ENCODE assay signal across 4 mouse cellular contexts in genomic region chr10:120338431-120338830, GRCm38 (mm10).
A peak's percentile ranks its signal among the peaks of the same experiment; 100 is the strongest.
DNase-seq lines count a peak whose midpoint lies in the region; ATAC-seq and TF ChIP-seq lines count a peak whose summit lies in the region.
"Not testable (repeated sequence)": the region's sequence is repeated elsewhere in the genome, so short reads cannot be mapped to it uniquely, and the experiment has no call there.

No protein-coding gene starts in this region.

- TF ChIP-seq EP300 in ES-Bruce4 (IDR thresholded peaks at IDR 0.05; ENCODE audit: insufficient read depth, low read depth, low read length) = not testable (repeated sequence)

- H3K9ac ChIP-seq in ES-Bruce4 (ENCODE audit: low read depth, poor library complexity, severe bottlenecking); embryonic facial prominence, embryonic 13.5 days; midbrain, embryonic 11.5 days (ENCODE audit: low read length): not testable (repeated sequence)

- 86% methylated on average over 1 of the region's 1 CpGs for WGBS in embryonic facial prominence, embryonic 13.5 days
- 79% methylated on average over 1 of the region's 1 CpGs for WGBS in midbrain, embryonic 11.5 days

- not testable (repeated sequence) for H3K36me3 ChIP-seq in ES-Bruce4 (ENCODE audit: control insufficient read depth, insufficient read depth, low read length, poor library complexity, severe bottlenecking); embryonic facial prominence, embryonic 13.5 days; midbrain, embryonic 11.5 days (ENCODE audit: control insufficient read depth, insufficient read depth, low read length)

- peak overlapping the region; percentile 37 for H3K27ac ChIP-seq in ES-Bruce4 (ENCODE audit: insufficient read depth, low read length)
- peak overlapping the region; percentile 22; the same call in 1 of the 2 replicates for H3K27ac ChIP-seq in embryonic facial prominence, embryonic 13.5 days
- not testable (repeated sequence) for H3K27ac ChIP-seq in midbrain, embryonic 11.5 days (ENCODE audit: low read depth, low read length)

- DNase-seq in heart, adult 11 months = peak; percentile 83
- peak; percentile 79 for DNase-seq in midbrain, embryonic 11.5 days (ENCODE audit: low spot score, missing footprints)

- H3K4me1 ChIP-seq in ES-Bruce4 (ENCODE audit: control insufficient read depth, insufficient read depth, low read length); embryonic facial prominence, embryonic 13.5 days; midbrain, embryonic 11.5 days (ENCODE audit: control insufficient read depth, insufficient read depth, low read length): not testable (repeated sequence)

- H3K4me3 ChIP-seq in ES-Bruce4 (ENCODE audit: low read depth, low read length); embryonic facial prominence, embryonic 13.5 days; midbrain, embryonic 11.5 days (ENCODE audit: low read depth, low read length): not testable (repeated sequence)

- not testable (repeated sequence) for ATAC-seq in embryonic facial prominence, embryonic 13.5 days (ENCODE audit: insufficient number of reproducible peaks, insufficient read depth, low FRiP score, low TSS enrichment, low read depth); midbrain, embryonic 11.5 days (ENCODE audit: low FRiP score)

- not testable (repeated sequence) for H3K9me3 ChIP-seq in ES-Bruce4 (replicated peaks; ENCODE audit: control insufficient read depth, insufficient read depth, low read length, poor library complexity, severe bottlenecking); embryonic facial prominence, embryonic 13.5 days; midbrain, embryonic 11.5 days (ENCODE audit: control insufficient read depth, low read length)

- not testable (repeated sequence) for H3K27me3 ChIP-seq in ES-Bruce4 (ENCODE audit: control insufficient read depth, insufficient read depth, low read length, poor library complexity, severe bottlenecking); embryonic facial prominence, embryonic 13.5 days; midbrain, embryonic 11.5 days (ENCODE audit: control insufficient read depth, insufficient read depth, low read length)

- TF ChIP-seq CTCF in ES-Bruce4 (IDR thresholded peaks at IDR 0.05; ENCODE audit: low read depth, low read length) = not testable (repeated sequence)

- TF ChIP-seq POLR2A in ES-Bruce4 (IDR thresholded peaks at IDR 0.05; ENCODE audit: insufficient read depth, low read length) = not testable (repeated sequence)

- not testable (repeated sequence) for H3K4me2 ChIP-seq in embryonic facial prominence, embryonic 13.5 days; midbrain, embryonic 11.5 days
